Mouse (Mus musculus) kidney, embryonic 14.5 days (tissue): ENCODE data around the gene Fgf15. TPM values are rescaled to one million over a fixed set of nuclear protein-coding genes. Genes with fewer than 3 reads are reported as not detected.
A peak's percentile ranks its signal among the peaks of the same experiment; 100 is the strongest.
"Not testable (repeated sequence)": the region's sequence is repeated elsewhere in the genome, so short reads cannot be mapped to it uniquely, and the experiment has no call there.

Experiments
- ATAC-seq: fragments of 200-750 bp; cut with Nextera tagmentation; 2 replicates; pipeline ENCODE4 v1.8.0; 2017; ENCODE audit warnings: moderate number of reproducible peaks, mild to moderate bottlenecking, moderate TSS enrichment, moderate library complexity; ENCODE audit not compliant: low FRiP score, low TSS enrichment
- H3K27ac ChIP-seq: fragments of 300-500 bp; sonication (generic); 2 replicates; pipeline ENCODE4 v1.5.1; 2014; ENCODE audit warnings: low read depth, mild to moderate bottlenecking, low read length, moderate library complexity, mixed read lengths
- H3K27me3 ChIP-seq: fragments of 300-500 bp; sonication (generic); 2 replicates; pipeline ENCODE4 v1.6.1; 2014; ENCODE audit warnings: mild to moderate bottlenecking, low read length; ENCODE audit not compliant: control insufficient read depth, insufficient read depth
- H3K36me3 ChIP-seq: fragments of 300-500 bp; sonication (generic); 2 replicates; pipeline ENCODE4 v1.6.1; 2014; ENCODE audit warnings: low read length, mixed read lengths; ENCODE audit not compliant: control insufficient read depth, insufficient read depth
- H3K4me1 ChIP-seq: fragments of 300-500 bp; sonication (generic); 2 replicates; pipeline ENCODE4 v1.6.1; 2014; ENCODE audit warnings: low read length, mixed read lengths; ENCODE audit not compliant: control insufficient read depth, insufficient read depth
- H3K4me2 ChIP-seq: fragments of 300-500 bp; sonication (generic); replicated peaks from 2 replicates; pipeline ENCODE4 v1.6.1; 2014; ENCODE audit warnings: low read depth, mild to moderate bottlenecking, low read length
- H3K4me3 ChIP-seq: fragments of 300-500 bp; sonication (generic); 2 replicates; pipeline ENCODE4 v1.5.1; 2014; ENCODE audit warnings: mild to moderate bottlenecking, low read length
- H3K9ac ChIP-seq: fragments of 300-500 bp; sonication (generic); 2 replicates; pipeline ENCODE4 v1.6.1; 2014; ENCODE audit warnings: low read depth, mild to moderate bottlenecking, low read length, moderate library complexity
- H3K9me3 ChIP-seq: fragments of 300-500 bp; sonication (generic); 2 replicates; pipeline ENCODE4 v1.6.1; 2016; ENCODE audit warnings: low read length; ENCODE audit not compliant: control insufficient read depth
- WGBS: fragments of 180-500 bp; shearing (Covaris S2); extraction: QIAGEN DNeasy Blood & Tissue Kit; methylation state at CpG from one replicate; pipeline ENCODE4 v1.1.7; 2014; 5-methylcytosine and 5-hydroxymethylcytosine counted together
- polyA plus RNA-seq: library from polyadenylated mRNA; unstranded; fragments of >200 nt; fragmentation: Nextera tagmentation; extraction: Ambion mirVana; gene quantifications from 2 replicates; pipeline ENCODE4 v1.2.1, GENCODE M21; 2014

The Fgf15 gene
- polyA plus RNA-seq, 1 experiment from 2014 or later = 2.2 TPM

GRCm38 (mm10) chr7:144874226-144874625 is 22.1 kb upstream of the Fgf15 start:
- Histone ChIP-seq H3K9ac (no peak overlapping the region), H3K4me1 (no peaks in the 10 kb centered on the region), H3K36me3 (no peaks in the 10 kb centered on the region), H3K9me3 (no peaks in the 10 kb centered on the region), H3K4me2 (no peak overlapping the region), H3K4me3 (no peak overlapping the region), H3K27ac (no peak overlapping the region), H3K27me3 (0 out of 2 replicates have a peak, but pooled peaks cover 4% of the 10 kb centered on the region)
- WGBS = 74% methylated on average over 4 of the region's 4 CpGs
- ATAC-seq = no peak

- Histone ChIP-seq H3K36me3 (no peaks in the 10 kb centered on the region), H3K27ac (no peak overlapping the region), H3K9ac (no peak overlapping the region), H3K4me2 (no peak overlapping the region), H3K9me3 (no peaks in the 10 kb centered on the region), H3K4me3 (no peak overlapping the region), H3K4me1 (no peaks in the 10 kb centered on the region), H3K27me3 (0 out of 2 replicates have a peak, but pooled peaks cover 4% of the 10 kb centered on the region)
- no peak for ATAC-seq
- 87% methylated on average over 1 of the region's 1 CpGs for WGBS
These were observed 17.9 kb upstream of the Fgf15 start for GRCm38 (mm10) chr7:144878401-144878800.

GRCm38 (mm10) chr7:144883106-144883505 is 13.2 kb upstream of the Fgf15 start:
- Histone ChIP-seq H3K9ac (no peak overlapping the region), H3K27me3 (no peaks in the 10 kb centered on the region), H3K9me3 (no peaks in the 10 kb centered on the region), H3K27ac (no peak overlapping the region), H3K4me3 (no peak overlapping the region), H3K36me3 (no peaks in the 10 kb centered on the region), H3K4me1 (no peaks in the 10 kb centered on the region), H3K4me2 (no peak overlapping the region)
- peak; percentile 24; the same call in 1 of the 2 replicates for ATAC-seq
- WGBS = 43% methylated on average over 2 of the region's 2 CpGs

GRCm38 (mm10) chr7:144887672-144888071 is 8.7 kb upstream of the Fgf15 start:
- no peak overlapping the region for H3K4me2 ChIP-seq
- no peak for ATAC-seq
- 87% methylated on average over 2 of the region's 2 CpGs for WGBS
- H3K9me3 ChIP-seq = no peaks in the 10 kb centered on the region
- peaks cover 5% of the 10 kb centered on the region; the same call in 1 of the 2 replicates for H3K4me1 ChIP-seq
- H3K36me3 ChIP-seq = no peaks in the 10 kb centered on the region
- H3K4me3 ChIP-seq = no peak overlapping the region
- no peak overlapping the region for H3K9ac ChIP-seq
- H3K27me3 ChIP-seq = 0 out of 2 replicates have a peak, but pooled peaks cover 3% of the 10 kb centered on the region
- H3K27ac ChIP-seq = no peak overlapping the region

- ATAC-seq = no peak
- 0 out of 2 replicates have a peak, but pooled peaks cover 3% of the 10 kb centered on the region for H3K27me3 ChIP-seq
- H3K4me3 ChIP-seq = no peak overlapping the region
- H3K4me1 ChIP-seq = peaks cover 5% of the 10 kb centered on the region; the same call in 1 of the 2 replicates
- H3K9me3 ChIP-seq = no peaks in the 10 kb centered on the region
- H3K36me3 ChIP-seq = no peaks in the 10 kb centered on the region
- no peak overlapping the region for H3K9ac ChIP-seq
- no peak overlapping the region for H3K4me2 ChIP-seq
- 4% methylated on average over 18 of the region's 18 CpGs for WGBS
- H3K27ac ChIP-seq = no peak overlapping the region
These were observed 7.6 kb upstream of the Fgf15 start for GRCm38 (mm10) chr7:144888564-144889299.

GRCm38 (mm10) chr7:144890661-144891060 is 5.7 kb upstream of the Fgf15 start:
- 86% methylated on average over 1 of the region's 1 CpGs for WGBS

GRCm38 (mm10) chr7:144891863-144892262 is 4.5 kb upstream of the Fgf15 start:
- no peak overlapping the region for H3K4me3 ChIP-seq
- H3K4me1 ChIP-seq = peaks cover 20% of the 10 kb centered on the region; the same call in 1 of the 2 replicates
- WGBS = 72% methylated on average over 2 of the region's 2 CpGs
- no peak for ATAC-seq
- H3K4me2 ChIP-seq = no peak overlapping the region
- H3K9ac ChIP-seq = no peak overlapping the region
- peaks cover 31% of the 10 kb centered on the region for H3K27me3 ChIP-seq
- no peaks in the 10 kb centered on the region for H3K9me3 ChIP-seq
- H3K36me3 ChIP-seq = no peaks in the 10 kb centered on the region
- H3K27ac ChIP-seq = no peak overlapping the region

More at GRCm38 (mm10) chr7:144890661-144891060, 5.7 kb upstream of the Fgf15 start:
- H3K9me3 ChIP-seq, ATAC-seq, H3K9ac ChIP-seq, H3K36me3 ChIP-seq, H3K4me2 ChIP-seq, H3K27ac ChIP-seq, H3K4me3 ChIP-seq: not testable (repeated sequence)
- Histone ChIP-seq H3K4me1 (peaks cover 15% of the 10 kb centered on the region; the same call in 1 of the 2 replicates), H3K27me3 (peaks cover 19% of the 10 kb centered on the region)

GRCm38 (mm10) chr7:144892322-144892721 is 4.0 kb upstream of the Fgf15 start:
- ATAC-seq = no peak
- H3K4me2 ChIP-seq = no peak overlapping the region
- no peaks in the 10 kb centered on the region for H3K9me3 ChIP-seq
- H3K4me1 ChIP-seq = peaks cover 20% of the 10 kb centered on the region; the same call in 1 of the 2 replicates
- WGBS = 47% methylated on average over 6 of the region's 6 CpGs
- H3K36me3 ChIP-seq = no peaks in the 10 kb centered on the region
- H3K27ac ChIP-seq = no peak overlapping the region
- no peak overlapping the region for H3K9ac ChIP-seq
- peaks cover 36% of the 10 kb centered on the region for H3K27me3 ChIP-seq
- H3K4me3 ChIP-seq = no peak overlapping the region

GRCm38 (mm10) chr7:144894191-144894590 is 2.1 kb upstream of the Fgf15 start:
- H3K27me3 ChIP-seq = peaks cover 49% of the 10 kb centered on the region
- ATAC-seq = no peak
- no peak overlapping the region for H3K27ac ChIP-seq

More at GRCm38 (mm10) chr7:144894191-144894590, 2.1 kb upstream of the Fgf15 start:
- no peak overlapping the region for H3K4me3 ChIP-seq
- no peaks in the 10 kb centered on the region for H3K36me3 ChIP-seq
- peaks cover 15% of the 10 kb centered on the region; the same call in 1 of the 2 replicates for H3K4me1 ChIP-seq
- no peak overlapping the region for H3K9ac ChIP-seq
- no peaks in the 10 kb centered on the region for H3K9me3 ChIP-seq
- H3K4me2 ChIP-seq = no peak overlapping the region
- WGBS = 2% methylated on average over 5 of the region's 5 CpGs
